Mouse (Mus musculus): ENCODE measurements around the gene Erich4. TPM values are rescaled to one million over a fixed set of nuclear protein-coding genes. Genes with fewer than 3 reads are reported as not detected.
A peak's percentile ranks its signal among the peaks of the same experiment; 100 is the strongest.

Gene Erich4
- not detected in 2 replicates for polyA plus RNA-seq (2016; fragmentation: Nextera tagmentation; extraction: Ambion mirVana)

DNA sequence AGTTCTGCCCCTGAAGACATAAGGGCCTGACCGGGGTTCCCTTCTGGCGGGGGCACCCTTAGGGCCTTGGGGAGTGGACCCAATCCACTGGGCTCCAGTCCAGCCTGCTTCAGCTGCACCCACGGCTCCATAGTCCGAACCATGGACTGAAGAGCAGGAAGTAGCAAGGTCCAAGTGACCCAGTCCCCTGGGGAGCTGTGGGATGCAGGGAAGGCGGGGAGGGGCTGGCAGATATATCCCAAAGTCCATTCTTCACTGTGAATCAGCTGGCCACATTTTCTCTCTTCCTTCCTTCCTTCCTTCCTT lies at the start of gene Erich4:
Gene Erich4, minus strand, starts transcription at position 187 of the 306 bp plus-strand sequence.
- Histone ChIP-seq H3K36me3 (no peaks in the 10 kb centered on the region), H3K27me3 (peaks cover 5% of the 10 kb centered on the region), H3K27ac (no peak within 1 kb of the TSS), H3K4me2 (replicated peaks) (no peak within 1 kb of the TSS), H3K9me3 (replicated peaks) (no peaks in the 10 kb centered on the region), H3K9ac (no peak within 1 kb of the TSS), H3K4me1 (peaks cover 3% of the 10 kb centered on the region; the same call in 1 of the 2 replicates), H3K4me3 (no peak within 1 kb of the TSS)
- 85% methylated on average over 5 of the region's 5 CpGs for WGBS
- no peak for ATAC-seq (ENCODE audit: low FRiP score)

DNA sequence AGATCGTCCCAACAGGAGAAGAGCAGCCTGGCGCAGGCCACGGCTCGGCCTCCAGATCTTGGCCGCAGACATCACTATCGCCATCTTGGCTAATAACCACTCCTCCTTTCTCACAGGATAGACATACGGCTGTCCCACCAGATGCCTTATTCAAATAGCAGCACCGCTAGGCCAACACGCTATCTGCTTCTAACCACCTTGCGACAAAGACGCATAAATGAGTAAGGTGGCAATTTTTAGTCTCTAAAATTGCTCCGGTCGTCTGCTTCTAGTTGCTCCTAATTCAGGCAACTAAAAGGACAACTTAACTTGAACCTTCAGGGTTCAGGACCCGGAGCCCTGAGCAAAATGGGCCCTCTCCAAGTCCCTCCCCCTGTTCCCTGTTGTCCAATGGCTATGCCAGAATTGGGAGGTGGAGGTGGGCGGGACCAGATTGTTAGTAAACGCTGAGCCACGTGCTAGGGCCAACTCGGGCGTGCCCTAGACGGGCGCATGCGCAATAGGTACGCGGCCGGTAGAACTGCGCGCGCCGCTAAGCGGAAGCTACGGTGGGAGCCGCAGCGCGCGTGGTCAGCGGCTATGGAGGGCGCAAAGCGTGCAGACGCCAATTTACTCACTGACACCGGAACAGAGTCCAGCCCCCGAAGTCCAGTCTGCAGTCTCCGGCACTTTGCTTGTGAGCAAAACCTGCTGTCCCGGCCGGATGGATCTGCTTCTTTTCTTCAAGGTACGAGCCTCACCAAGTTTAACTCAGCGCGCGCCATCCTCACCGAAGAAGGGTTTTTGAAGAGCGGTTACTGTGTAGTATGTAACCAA lies 43.2 kb upstream of the Erich4 start, which contains the start of the genes Bckdha and Exosc5:
Gene Bckdha, minus strand, starts transcription at position 325 of the 816 bp plus-strand sequence.
Gene Exosc5, plus strand, starts transcription at position 508 of the 816 bp plus-strand sequence.
- Histone ChIP-seq H3K9ac (peak within 1 kb of the TSS; percentile 69), H3K27ac (peak within 1 kb of the TSS; percentile 41; the same call in 1 of the 2 replicates), H3K27me3 (no peaks in the 10 kb centered on the region), H3K4me2 (replicated peaks) (peak within 1 kb of the TSS; percentile 89), H3K36me3 (peaks cover 13% of the 10 kb centered on the region; the same call in 1 of the 2 replicates), H3K4me1 (peaks cover 25% of the 10 kb centered on the region), H3K4me3 (peak within 1 kb of the TSS; percentile 70), H3K9me3 (replicated peaks) (no peaks in the 10 kb centered on the region)
- ATAC-seq (ENCODE audit: low FRiP score): peak; percentile 98
- 0% methylated on average over 50 of the region's 50 CpGs for WGBS

GRCm38 (mm10) chr7:25657785-25658184 lies 42.1 kb upstream of the Erich4 start:
- H3K4me1 ChIP-seq: peaks cover 25% of the 10 kb centered on the region
- H3K4me2 ChIP-seq (replicated peaks): peak overlapping the region; percentile 89
- H3K4me3 ChIP-seq: peak overlapping the region; percentile 70
- WGBS: 41% methylated on average over 10 of the region's 10 CpGs
- 0 out of 2 replicates have a peak, but pooled peaks cover 7% of the 10 kb centered on the region for H3K36me3 ChIP-seq
- no peaks in the 10 kb centered on the region for H3K27me3 ChIP-seq
- H3K27ac ChIP-seq: no peak overlapping the region
- H3K9me3 ChIP-seq (replicated peaks): no peaks in the 10 kb centered on the region
- ATAC-seq (ENCODE audit: low FRiP score): no peak
- peak overlapping the region; percentile 69 for H3K9ac ChIP-seq

- ATAC-seq (ENCODE audit: low FRiP score): no peak
- 83% methylated on average over 11 of the region's 11 CpGs for WGBS
- H3K4me2 ChIP-seq (replicated peaks): no peak overlapping the region
- H3K4me1 ChIP-seq: peaks cover 25% of the 10 kb centered on the region
- H3K27ac ChIP-seq: no peak overlapping the region
- peaks cover 6% of the 10 kb centered on the region; the same call in 1 of the 2 replicates for H3K36me3 ChIP-seq
- no peaks in the 10 kb centered on the region for H3K27me3 ChIP-seq
- H3K9me3 ChIP-seq (replicated peaks): no peaks in the 10 kb centered on the region
- no peak overlapping the region for H3K4me3 ChIP-seq
- no peak overlapping the region for H3K9ac ChIP-seq
These were observed 40.1 kb upstream of the Erich4 start for GRCm38 (mm10) chr7:25655601-25656428.

- no peak overlapping the region for H3K4me3 ChIP-seq
- H3K36me3 ChIP-seq: peaks cover 6% of the 10 kb centered on the region; the same call in 1 of the 2 replicates
- no peak overlapping the region for H3K4me2 ChIP-seq (replicated peaks)
- no peaks in the 10 kb centered on the region for H3K9me3 ChIP-seq (replicated peaks)
- peaks cover 12% of the 10 kb centered on the region for H3K4me1 ChIP-seq
- WGBS: 91% methylated on average over 12 of the region's 12 CpGs
- H3K27ac ChIP-seq: no peak overlapping the region
- ATAC-seq (ENCODE audit: low FRiP score): no peak
- H3K9ac ChIP-seq: no peak overlapping the region
- H3K27me3 ChIP-seq: no peaks in the 10 kb centered on the region
These were observed 36.6 kb upstream of the Erich4 start for GRCm38 (mm10) chr7:25652244-25652759.

DNA sequence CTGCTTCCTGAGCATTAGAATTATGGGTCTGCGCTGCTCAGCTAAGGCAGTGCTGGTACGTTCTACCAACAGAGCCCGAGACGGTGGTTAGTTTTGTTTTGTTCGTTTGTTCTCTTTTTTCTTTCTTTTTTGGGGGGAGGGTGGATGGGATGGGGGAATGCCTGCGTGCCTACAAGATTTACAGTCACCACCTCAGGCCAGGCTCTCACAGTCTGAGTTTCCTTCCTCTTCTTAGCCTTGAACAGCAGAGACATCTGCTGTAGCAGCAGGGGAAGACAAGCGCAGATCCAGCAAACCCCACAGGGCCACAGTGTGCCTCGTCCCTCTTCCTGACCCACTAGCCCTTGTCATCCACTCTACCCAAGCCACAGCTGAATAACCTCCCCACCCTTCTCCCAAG lies 35.6 kb upstream of the Erich4 start:
- Histone ChIP-seq H3K4me3 (no peak overlapping the region), H3K27me3 (no peaks in the 10 kb centered on the region), H3K36me3 (peaks cover 6% of the 10 kb centered on the region; the same call in 1 of the 2 replicates), H3K4me1 (0 out of 2 replicates have a peak, but pooled peaks cover 5% of the 10 kb centered on the region), H3K9ac (no peak overlapping the region), H3K27ac (no peak overlapping the region), H3K9me3 (replicated peaks) (no peaks in the 10 kb centered on the region), H3K4me2 (replicated peaks) (no peak overlapping the region)
- no peak for ATAC-seq (ENCODE audit: low FRiP score)
- WGBS: 90% methylated on average over 8 of the region's 8 CpGs

DNA sequence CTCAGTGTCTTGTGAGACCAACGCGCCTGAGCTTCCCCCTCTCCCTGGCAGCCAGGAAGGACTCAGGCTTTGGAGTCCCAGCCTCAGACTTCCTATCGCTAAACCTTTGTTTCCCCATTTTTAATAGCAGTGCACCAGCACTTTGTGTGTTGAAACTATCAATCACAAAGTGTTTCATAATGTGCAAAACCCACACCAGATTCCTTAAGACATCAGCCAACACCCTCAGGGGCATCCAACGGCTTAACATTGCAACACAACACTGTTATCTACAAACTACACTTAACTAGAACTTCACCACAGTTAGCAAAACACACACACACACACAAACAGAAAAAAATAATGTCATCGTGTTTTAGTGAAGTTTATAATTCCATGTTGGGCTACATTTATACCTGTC lies 34.1 kb upstream of the Erich4 start:
- ATAC-seq (ENCODE audit: low FRiP score): no peak
- Histone ChIP-seq H3K9ac (no peak overlapping the region), H3K4me2 (replicated peaks) (no peak overlapping the region), H3K9me3 (replicated peaks) (no peaks in the 10 kb centered on the region), H3K27me3 (no peaks in the 10 kb centered on the region), H3K4me1 (0 out of 2 replicates have a peak, but pooled peaks cover 5% of the 10 kb centered on the region), H3K4me3 (no peak overlapping the region), H3K36me3 (peaks cover 6% of the 10 kb centered on the region; the same call in 1 of the 2 replicates), H3K27ac (no peak overlapping the region)
- WGBS: 79% methylated on average over 5 of the region's 5 CpGs

DNA sequence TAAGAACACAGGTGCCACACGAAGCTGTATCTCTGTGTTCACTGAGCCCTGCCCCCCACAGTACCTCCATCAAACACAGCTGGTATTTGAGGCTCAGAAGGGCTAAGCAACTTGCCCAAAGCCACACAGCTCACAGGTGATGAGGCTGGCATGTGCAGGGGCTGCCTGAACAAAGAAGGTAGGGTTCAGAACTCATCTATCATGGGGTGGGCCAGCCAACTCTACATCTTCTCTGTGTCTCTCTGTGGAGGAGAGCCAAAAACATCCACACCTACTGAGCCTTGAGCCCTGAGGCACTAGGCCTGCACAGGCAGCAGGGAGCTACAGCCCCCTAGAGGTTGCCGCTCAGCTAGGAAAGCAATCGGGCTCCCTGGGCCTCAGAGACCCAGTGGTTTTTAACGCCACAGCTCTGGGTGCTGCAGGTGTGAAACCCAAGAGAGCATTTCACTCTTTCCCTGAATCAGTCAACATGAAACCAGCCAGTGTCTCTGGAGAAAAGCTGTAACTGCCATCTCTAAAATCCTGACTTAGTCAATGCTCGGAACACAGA lies 32.0 kb upstream of the Erich4 start:
- Histone ChIP-seq H3K9me3 (replicated peaks) (no peaks in the 10 kb centered on the region), H3K36me3 (peaks cover 3% of the 10 kb centered on the region; the same call in 1 of the 2 replicates), H3K9ac (no peak overlapping the region), H3K4me3 (no peak overlapping the region), H3K4me1 (0 out of 2 replicates have a peak, but pooled peaks cover 5% of the 10 kb centered on the region), H3K4me2 (replicated peaks) (no peak overlapping the region), H3K27me3 (no peaks in the 10 kb centered on the region), H3K27ac (no peak overlapping the region)
- no peak for ATAC-seq (ENCODE audit: low FRiP score)
- WGBS: 47% methylated on average over 5 of the region's 5 CpGs

GRCm38 (mm10) chr7:25645074-25645473 lies 29.4 kb upstream of the Erich4 start:
- Histone ChIP-seq H3K27me3 (no peaks in the 10 kb centered on the region), H3K4me2 (replicated peaks) (no peak overlapping the region), H3K4me1 (0 out of 2 replicates have a peak, but pooled peaks cover 5% of the 10 kb centered on the region), H3K9ac (no peak overlapping the region), H3K4me3 (no peak overlapping the region), H3K27ac (no peak overlapping the region), H3K9me3 (replicated peaks) (no peaks in the 10 kb centered on the region), H3K36me3 (peaks cover 10% of the 10 kb centered on the region)
- WGBS: 59% methylated on average over 14 of the region's 14 CpGs
- no peak for ATAC-seq (ENCODE audit: low FRiP score)

DNA sequence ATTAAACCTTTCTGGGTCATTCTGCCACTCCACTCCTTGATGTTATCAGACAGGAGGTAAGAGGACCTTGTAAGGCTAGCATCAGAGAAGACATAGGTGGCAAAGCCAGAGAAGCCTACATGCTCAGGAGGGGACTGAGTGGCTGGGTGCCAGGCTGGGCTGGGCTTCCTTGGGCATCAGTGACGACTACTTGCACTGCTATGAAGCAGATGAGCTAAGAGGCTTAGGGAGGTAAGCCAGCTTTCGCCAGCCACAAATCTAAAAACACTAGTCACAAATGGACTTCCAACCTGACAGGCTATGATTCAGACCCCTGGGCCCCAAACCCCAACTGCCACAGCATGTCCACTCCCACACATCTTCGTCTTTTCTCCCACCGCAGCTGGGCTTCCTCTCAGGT lies 28.9 kb upstream of the Erich4 start:
- H3K4me2 ChIP-seq (replicated peaks): no peak overlapping the region
- ATAC-seq (ENCODE audit: low FRiP score): no peak
- 0 out of 2 replicates have a peak, but pooled peaks cover 5% of the 10 kb centered on the region for H3K4me1 ChIP-seq
- H3K36me3 ChIP-seq: peaks cover 14% of the 10 kb centered on the region
- no peak overlapping the region for H3K27ac ChIP-seq
- no peak overlapping the region for H3K4me3 ChIP-seq
- WGBS: 73% methylated on average over 4 of the region's 4 CpGs
- no peaks in the 10 kb centered on the region for H3K27me3 ChIP-seq
- H3K9ac ChIP-seq: no peak overlapping the region
- H3K9me3 ChIP-seq (replicated peaks): no peaks in the 10 kb centered on the region

- no peak for ATAC-seq (ENCODE audit: low FRiP score)
- Histone ChIP-seq H3K9me3 (replicated peaks) (no peaks in the 10 kb centered on the region), H3K36me3 (peaks cover 14% of the 10 kb centered on the region), H3K27me3 (no peaks in the 10 kb centered on the region), H3K27ac (no peak overlapping the region), H3K4me2 (replicated peaks) (no peak overlapping the region), H3K9ac (no peak overlapping the region), H3K4me3 (no peak overlapping the region), H3K4me1 (0 out of 2 replicates have a peak, but pooled peaks cover 4% of the 10 kb centered on the region)
- 79% methylated on average over 10 of the region's 10 CpGs for WGBS
These were observed 28.4 kb upstream of the Erich4 start for GRCm38 (mm10) chr7:25644136-25644535.

Data from hindbrain, embryonic 12.5 days (tissue).